Mouse (Mus musculus) retina, postnatal 7 days (tissue): ENCODE data around the gene Fhit.
"Not testable (repeated sequence)": the region's sequence is repeated elsewhere in the genome, so short reads cannot be mapped to it uniquely, and the experiment has no call there.

Experiments
- DNase-seq: peaks from one replicate; pipeline ENCODE4 v3.0.0-alpha.2; 2012; ENCODE audit warnings: low read depth, low spot score

Fhit gene

DNA sequence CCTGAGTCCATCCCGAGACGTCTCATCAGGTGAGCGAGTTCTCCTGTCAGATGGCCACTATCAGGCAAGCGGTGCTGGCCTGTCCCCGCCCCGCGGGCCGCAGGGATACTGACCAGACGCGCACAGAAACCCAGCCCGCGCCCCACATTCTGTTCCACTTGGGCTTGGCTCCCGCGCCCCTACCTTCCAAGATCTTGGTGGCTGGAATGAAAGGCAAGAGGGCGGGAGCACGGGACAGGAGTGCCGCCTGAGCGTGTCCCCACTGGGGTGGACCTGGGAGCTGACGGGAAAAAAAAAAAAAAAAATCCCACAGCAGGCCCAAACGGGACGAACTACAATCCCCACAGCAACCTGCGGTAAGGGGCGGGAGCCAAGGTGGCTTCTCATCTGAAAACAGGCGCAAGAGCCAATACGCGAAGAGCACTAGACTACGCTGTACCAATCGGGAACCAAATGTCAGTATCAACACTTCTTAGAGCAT lies at the start of gene Fhit:
Gene Fhit (minus strand): TSS at position 285 of the 481 bp plus-strand sequence.
- peak; percentile 76 for DNase-seq

GRCm38 (mm10) chr14:11206786-11207185 lies 45.0 kb upstream of the Fhit start:
- DNase-seq, result no peak

DNA sequence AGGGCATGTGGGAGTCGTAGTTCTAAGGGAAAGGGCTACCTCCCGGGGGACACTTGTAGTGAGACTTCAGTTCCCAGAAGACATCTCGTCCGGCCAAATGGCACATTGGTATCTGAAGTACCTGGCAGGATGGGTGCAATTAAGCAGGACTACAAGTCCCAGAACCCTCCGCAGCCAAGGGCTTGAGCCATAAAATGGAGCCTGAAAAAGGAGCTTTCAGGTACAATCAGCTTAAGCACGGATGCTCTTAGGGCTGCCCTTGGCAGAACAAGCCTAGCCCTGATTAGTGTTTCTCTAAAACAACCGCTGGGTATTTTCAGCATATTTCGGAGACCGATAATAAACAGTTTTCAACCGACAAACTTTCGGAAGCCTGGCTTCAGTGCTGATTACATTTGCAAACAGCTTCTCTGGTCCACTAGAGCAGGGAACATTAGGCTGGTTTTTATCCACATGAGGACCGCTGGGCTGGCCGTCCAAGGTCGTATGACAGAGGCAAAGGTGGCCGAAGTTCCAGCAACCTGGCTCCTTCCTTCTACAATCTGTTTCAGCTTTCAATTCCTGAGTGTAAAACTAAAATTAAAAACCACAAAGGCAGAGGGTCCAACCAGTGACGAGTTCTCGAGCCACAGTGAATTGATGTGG lies 907 bp downstream of the Fhit start:
- DNase-seq, result peak; percentile 75

DNA sequence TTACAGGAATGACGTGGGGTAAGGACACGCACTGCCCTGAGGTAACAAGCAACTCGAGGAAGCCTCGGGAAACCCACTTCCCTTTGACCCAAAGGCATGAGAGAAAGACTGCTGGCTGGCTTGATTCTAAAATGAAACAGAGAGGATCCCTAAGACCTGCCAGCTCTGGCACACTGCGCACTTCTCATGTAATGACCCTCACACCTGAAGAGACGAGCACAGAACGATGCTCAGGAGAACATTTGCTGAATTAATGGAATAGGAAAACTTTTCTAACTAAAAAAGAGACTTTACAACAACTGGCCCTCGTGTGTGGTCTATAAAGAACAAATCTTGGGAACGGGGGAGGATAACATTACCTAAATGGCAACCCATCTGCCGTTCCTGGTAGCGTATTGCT lies 2.2 kb downstream of the Fhit start:
- DNase-seq, result no peak

DNA sequence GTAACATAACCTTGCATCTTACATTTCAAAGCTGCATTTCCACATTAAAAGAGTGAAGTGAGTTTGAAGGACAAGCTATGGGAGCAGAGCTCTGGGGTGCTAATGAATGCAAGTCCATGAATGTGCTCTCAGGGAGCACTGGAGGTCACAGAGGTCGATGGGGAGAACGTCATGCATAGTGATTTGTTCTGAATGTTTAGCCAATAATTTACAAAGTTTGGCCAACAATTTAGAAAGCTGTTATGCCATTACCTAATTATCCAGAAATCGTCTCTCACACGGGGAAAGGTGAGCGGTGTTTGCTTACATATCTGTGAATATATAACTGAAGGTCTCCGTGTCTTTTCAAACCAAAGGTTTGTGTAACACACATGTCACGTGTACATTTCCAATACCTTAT lies 2.8 kb downstream of the Fhit start:
- DNase-seq, result no peak

DNA sequence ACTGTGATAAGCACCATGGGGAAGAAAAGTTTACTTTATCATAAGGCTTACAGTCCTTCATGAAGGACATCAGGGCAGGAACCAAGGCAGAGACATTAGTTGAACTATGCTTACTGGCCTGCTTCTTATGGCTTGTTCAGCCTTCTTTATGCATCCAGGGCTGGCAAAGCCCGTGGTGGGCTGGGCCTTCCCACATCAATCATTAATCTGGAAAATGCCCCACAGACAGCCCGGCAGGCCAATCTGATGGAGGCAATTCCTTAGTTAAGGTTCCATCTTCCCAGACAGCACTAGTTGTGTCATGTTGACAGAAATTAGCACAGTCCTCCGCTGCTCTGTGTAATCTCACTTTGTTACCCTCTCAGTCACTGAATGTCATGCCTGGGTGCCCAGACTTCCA lies 4.1 kb downstream of the Fhit start:
- no peak for DNase-seq

- DNase-seq, result no peak
Measured at GRCm38 (mm10) chr14:11151634-11152321, 10.1 kb downstream of the Fhit start.

- no peak for DNase-seq
Measured at GRCm38 (mm10) chr14:11133787-11134735, 27.8 kb downstream of the Fhit start.

DNA sequence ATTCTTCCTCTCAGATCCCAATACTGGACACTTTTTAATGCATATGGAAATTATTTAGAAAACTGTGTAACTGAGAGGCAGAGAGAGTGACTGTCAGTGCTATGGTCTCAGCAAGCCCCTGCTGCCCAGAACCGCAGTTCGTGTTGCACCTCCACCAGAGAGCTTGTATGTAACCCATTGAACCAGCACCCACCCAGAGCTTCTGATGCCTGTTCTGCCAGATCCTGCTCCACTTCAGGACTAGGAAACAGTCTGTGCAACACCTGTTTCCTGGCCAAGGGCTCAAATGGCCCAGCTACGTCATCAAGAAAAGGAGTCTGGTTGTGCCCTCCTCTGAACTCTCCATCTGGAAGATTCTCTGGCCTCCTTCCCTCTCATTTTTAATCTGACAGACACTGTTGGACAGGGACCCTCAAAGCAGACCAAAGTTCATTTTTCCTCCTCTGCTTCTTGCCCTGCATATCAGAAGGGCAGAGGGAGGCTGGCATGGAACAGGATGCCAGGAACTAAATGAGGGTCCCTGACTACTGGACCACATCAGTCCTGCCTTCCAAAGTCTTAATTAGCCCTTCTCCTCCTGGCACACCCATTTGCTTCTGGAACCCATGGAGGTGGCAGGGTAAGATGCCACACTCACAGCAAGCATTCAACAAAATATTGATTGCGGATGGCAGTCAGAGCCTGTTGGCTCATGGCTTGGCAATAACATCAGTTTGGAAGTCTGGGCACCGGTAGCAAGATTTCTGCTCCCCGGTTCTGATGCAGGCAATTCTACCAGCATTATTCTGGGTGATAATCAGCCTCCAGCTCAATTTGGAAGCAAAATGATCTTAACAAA lies 29.0 kb downstream of the Fhit start:
- DNase-seq, result no peak

DNA sequence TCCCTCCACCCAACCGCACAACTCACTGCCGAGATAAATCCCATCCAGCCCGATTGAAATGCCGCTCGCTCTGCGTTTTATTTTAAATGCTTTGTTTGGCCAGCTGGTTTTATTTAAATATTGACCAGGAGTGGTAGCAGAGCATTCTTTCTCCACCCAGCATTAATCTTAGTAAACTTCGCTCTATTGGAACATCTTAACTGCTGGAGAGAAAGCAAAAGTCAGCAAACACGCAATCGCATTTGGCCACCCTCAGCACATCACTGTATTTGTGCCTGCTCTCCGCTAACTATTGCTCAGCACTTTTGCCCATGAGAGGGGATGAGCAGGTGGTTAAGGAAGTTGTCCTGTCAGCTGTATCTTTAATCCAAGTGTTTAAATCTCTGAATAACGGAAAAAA lies 36.7 kb downstream of the Fhit start:
- no peak for DNase-seq

DNA sequence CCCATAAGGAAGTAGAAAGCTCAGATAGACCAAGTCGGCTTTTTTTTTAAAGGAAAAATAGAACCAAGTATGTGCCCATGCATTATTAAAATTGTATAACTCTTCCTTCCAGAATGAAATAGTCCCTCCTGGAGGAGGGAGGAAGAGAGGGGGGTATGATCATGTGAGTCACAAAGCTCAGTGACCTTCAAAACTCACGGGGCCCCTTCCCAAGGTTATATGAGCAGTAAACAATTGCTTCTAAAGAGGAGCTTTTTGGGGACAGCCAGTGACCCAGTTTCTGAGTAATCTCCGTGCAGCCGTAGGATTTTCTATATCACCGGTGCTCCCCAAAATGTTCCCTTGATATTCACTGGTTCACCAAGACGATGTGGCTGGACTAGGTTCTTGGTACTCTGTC lies 42.8 kb downstream of the Fhit start:
- DNase-seq, result no peak

GRCm38 (mm10) chr14:11085596-11085995 lies 76.2 kb downstream of the Fhit start:
- DNase-seq, result no peak

DNA sequence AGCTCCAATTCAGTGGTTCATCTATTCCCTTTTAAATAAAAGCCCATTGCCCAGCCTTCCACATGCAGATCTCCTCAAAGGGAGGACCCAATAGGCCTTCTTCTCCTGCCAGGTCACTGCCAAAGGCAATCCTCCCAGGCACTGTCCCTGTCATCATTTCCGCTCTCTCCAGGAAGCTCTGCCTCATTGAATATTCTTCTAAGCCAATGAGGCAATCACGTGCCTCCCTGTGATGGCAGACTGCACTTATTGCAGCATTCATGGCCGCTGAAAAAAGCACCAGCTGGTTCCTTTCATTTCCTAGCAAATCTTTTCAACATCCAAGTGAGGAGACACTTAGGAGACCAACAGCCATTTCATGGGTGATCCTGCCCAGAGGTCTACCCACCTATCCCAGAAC lies 77.9 kb downstream of the Fhit start:
- no peak for DNase-seq

DNA sequence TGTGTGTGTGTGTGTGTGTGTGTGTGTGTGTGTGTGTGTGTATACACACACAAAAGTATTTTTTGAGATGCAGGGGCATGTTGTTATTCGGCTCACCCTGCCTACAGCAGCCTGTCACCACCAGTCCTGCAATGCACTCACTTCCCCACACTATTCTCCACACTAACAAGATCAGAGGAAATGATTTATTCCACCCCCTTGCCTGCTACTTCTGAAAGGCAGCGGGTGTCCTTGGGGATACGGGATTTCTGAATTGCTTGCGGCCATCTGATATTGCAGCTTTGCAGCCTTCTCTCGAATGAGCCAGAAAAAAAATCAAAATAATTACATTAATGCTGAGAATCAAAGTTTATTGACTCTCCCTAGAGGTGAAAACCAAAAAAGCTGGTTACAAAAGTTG lies 78.4 kb downstream of the Fhit start:
- DNase-seq, result no peak

DNA sequence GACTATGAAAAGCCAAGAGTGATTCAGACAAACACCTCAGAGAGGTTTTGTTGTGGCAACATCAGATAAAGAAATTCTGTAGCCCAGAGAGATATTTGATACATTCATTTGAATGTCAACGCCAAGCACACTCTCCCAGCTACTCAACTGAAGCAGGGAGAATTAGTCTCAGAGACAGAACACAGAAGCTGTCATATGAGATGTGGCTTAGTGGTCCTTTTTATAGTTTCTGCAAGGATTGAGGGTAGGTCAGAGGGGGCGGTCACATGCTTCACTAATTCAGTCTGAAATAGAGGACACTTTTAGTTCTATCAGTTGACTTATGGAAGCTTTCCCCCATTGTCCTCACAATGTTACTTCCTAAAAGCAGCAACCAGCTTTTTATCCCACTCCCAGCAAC lies 98.2 kb downstream of the Fhit start:
- no peak for DNase-seq

GRCm38 (mm10) chr14:11060221-11060620 lies 101.6 kb downstream of the Fhit start:
- DNase-seq, result no peak

DNA sequence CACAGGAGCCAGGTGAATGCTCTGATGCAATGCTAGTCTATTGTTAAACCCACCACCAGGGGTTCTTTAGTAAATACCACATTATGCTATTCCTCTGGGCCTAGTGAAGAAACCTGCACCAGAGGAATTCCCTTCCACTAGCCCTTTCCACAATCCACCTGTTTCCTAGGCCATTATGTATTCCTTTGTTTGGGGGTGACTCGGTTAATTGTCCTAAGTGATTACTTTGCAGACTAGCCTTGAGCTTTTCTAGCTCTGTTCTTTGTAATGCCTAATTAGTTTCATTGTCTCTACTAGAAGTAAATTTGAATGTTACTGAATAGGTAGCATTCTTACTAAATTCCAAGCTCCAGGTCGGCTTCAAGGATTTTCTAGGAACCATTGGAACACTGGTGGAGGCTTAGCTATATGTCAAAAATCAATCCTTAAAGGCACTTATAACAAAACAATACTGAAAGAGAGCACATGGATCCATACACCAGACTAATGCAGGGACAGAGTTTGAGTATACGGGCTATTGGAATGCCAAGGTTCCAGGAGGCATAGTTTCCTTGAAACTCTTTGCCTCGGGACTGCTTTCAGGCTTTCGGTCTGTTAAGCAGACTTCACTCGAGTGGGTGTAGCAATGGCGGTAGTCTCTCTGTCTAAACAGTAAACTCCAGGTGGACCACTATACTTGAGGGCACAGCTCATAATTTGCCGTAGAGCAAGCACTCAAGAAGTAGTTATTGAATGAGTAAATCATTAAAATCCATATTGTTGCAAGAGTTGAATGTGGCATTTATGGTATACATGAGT lies 122.1 kb downstream of the Fhit start:
- not testable (repeated sequence) for DNase-seq

DNA sequence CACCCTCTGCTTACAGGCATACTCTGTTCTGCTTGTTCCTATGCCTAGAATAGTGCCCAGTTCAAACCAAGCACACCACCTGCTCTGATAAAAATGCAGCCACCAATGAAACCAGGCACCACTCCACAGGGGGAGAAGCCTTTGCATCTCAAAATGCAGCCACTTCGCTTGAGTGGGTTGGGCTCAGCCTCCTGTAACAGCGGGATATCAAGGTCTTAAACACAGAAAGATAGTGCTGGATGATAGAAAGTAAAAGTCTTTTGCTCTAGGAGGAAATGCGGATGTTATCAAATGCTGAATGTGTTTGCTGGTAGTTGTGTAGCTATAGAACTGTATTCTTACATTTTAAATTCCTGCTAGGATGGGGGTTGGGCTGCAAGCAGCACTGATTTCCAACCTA lies 140.4 kb downstream of the Fhit start:
- no peak for DNase-seq

DNA sequence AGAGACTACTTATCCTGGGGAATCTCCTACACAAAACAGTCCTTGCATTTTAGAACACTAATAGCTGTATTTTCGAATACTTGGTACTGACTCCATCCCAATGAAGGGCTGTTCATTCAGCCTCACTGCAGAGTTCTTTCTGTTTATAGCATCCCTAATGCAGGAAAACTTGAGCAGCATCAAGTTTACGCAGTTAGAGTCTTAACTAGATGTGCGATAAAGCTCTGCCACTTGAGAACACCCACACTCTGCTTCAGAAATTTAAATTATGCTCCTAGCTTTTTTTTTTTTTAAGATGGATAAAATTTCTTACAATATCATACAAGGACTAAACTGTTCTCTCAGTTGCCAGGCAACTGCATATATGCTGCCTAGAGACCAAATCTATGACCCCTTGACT lies 183.2 kb downstream of the Fhit start:
- DNase-seq, result no peak

- no peak for DNase-seq
Measured at GRCm38 (mm10) chr14:10941647-10942046, 220.2 kb downstream of the Fhit start.

- no peak for DNase-seq
Measured at GRCm38 (mm10) chr14:10933667-10934066, 228.2 kb downstream of the Fhit start.
